Mouse (Mus musculus) frontal cortex, adult 2 months (tissue): Measurements from ENCODE around the gene Gpr4. TPM values are rescaled to one million over a fixed set of nuclear protein-coding genes. Genes with fewer than 3 reads are reported as not detected.

Experiments used
- DNase-seq, 2 experiments: peaks; one replicate each; pipeline ENCODE4 v3.0.0; 2022; ENCODE audit warnings: low spot score in 1 of 2; ENCODE audit errors: extremely low spot score in 1 of 2
- polyA plus RNA-seq: library from polyadenylated mRNA; depleted of rRNA; stranded (reverse); fragments of >200 nt; gene quantifications from 2 replicates; pipeline ENCODE4 v1.2.3, GENCODE M21; 2012; rRNA removed

The Gpr4 gene
- polyA plus RNA-seq = 7.4 and 7.7 TPM in 2 replicates

DNA sequence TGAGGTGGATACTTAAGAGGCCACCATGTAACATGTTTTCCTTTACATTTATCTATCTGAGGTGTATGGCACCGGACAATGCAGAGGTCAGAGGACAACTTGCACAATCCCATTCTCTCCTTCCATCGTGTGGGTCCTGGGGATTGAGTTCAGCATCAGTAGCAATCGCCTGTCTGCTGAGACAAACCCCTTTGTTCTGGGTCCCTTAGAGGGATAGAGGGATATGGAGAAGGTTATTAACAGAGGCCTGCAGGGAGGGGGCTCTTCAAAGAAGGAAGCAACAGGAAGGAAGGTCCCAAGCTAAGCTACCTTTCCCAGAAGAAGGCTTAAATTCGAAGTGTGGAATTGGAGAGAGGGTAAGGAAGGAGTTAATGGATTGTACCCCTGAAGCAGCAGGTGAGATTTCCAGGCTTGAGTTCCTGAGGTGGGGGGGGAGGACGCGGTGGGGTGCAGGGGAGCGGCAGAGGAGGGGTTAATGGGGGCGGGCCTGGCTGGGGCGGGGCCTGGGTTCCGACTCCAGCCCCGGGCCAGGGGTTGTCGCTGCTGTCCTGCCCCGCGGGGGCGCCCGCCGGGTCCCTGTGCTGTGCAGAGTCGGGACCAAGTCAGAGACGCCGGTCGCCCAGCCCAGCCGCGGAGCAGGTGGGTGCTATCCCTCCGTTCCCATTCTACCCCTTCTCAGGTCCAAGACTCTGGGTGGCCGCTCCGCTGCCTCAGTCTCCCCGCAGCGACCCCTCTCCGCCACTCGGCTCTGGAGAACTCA lies at the start of gene Gpr4:
TSS of gene Gpr4 (plus strand) at position 543 of the 760 bp plus-strand sequence.
- DNase-seq = no peak

DNA sequence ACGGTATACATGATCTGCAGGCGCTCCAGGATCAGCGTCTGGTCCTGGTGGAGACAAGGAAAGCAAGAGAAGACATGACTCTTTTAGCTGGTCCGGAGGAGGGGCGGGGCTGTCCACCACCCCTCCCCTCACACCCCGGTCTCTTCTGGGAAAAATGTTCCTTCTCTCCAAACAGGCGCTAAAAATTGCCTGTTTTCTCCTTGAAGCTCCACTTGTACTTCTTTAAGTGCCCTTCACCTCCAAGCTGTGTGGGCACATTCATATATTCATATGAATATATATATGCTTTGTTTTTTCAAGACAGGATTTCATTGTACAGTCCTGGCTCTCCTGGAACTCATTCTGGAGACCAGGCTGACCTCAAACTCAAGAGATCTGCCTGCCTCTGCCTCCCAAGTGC lies 49.4 kb upstream of the Gpr4 start:
- no peak for DNase-seq

DNA sequence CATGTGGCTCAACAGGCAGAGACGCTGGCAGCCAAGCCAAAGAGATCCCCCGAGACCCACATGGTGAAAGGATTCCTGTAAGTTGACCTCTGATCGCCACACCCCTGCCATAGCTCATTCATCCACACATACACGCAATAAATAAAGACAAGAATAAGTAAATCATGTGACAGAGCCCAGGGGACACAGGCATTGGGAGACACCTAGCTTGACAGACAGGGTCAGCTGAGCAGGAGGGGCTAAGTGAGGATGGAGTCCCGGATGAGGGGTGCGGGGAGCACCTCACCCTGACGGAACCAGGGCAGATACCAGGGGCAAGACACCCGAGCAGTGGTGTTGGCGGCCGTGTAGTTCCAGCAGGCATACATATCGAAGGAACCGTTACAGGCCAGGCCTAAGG lies 48.6 kb upstream of the Gpr4 start:
- no peak for DNase-seq

DNA sequence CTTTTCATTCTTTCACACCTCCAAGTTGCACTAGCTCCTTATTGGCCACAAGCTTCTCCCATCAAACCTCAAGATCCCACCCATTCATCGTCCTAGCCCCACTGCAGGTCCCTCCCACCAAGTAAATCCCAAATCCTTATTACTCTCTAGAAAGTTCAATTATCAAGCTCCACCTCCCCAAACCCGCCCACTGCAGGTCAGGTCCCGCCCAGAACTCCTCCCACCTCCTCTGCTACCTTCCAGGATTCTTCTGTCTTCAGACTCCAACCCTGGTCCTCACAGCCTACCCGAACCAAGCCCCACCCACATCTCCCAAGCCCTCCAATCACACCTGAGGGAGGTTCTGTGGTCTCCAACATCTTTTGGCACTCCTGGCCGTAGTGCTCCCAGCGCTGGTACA lies 48.1 kb upstream of the Gpr4 start:
- no peak for DNase-seq

DNA sequence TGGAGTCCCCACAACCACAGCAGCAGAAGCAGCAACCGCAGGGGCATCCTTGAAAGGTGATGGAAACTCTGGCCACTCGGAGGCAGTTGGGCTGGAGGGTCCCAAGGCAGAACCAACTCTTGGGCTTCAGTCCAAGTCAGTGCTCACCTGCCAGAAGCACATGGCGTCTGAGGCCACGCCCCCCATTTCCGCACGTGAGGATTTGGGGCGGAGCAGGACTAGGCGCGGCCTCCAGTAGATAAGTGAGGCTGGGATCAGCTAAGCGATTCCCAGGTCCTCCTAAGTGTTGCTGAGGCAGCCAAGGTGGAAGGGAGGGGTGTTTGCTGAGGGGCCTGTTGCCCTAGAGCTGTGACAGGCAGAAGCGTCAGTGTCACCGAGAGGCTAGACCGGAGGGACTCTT lies 47.4 kb upstream of the Gpr4 start:
- DNase-seq = no peak

DNA sequence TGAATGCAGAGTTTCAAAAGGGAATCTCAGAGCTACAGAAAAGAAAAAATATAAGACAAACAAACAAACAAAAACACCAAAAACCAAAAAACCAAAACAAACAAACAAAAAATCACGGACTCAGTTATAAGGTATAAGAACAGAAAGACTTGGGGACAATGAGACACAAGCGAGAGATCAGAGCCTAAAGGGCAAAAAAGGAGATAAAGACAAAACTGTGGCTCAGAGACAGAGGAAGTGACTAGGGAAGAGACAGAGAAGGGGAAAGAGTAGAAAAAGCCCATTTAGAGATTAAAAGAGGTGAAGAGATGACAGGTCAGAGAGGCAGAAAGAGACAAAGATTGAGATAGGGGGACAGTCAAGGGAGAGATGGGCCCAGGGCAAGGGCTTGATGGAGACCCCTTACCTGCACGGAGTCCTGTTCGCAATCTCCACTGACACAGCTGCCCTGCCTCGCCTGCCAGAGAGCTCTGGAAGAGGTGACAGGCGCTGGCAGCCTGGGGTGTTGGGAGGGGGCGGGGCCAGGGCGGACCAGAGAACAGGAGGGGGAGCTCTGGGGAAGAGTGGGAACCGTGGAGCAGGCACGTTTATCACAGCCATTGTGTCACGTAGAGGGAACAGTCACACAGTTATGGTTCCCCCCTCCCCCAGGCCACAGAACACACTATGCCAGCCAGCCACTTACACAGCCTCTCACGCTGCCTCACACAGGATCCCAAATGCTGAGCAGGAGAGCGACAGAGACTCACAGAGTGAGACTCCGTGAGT lies 46.5 kb upstream of the Gpr4 start, which contains the start of gene Gipr:
TSS of gene Gipr (minus strand) at position 472 of the 768 bp plus-strand sequence.
- no peak for DNase-seq

DNA sequence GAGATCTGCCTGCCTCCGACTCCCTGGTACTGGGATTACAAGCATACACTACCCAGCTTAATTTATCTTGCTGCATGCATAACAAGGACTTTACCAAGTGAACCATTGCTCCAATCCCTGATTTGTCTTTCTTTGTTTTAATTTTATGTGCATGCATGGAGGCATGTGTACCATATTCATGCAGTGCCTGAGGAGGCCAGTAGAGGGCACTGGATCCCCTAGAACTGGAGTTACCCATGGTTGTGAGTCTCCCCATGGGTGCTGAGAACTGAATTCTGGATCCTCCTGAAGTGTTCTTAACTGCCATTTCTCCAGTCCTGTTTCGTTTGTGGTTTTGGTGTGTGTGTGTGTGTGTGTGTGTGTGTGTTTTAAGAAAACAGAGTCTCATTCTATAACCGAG lies 45.3 kb upstream of the Gpr4 start:
- DNase-seq = no peak

DNA sequence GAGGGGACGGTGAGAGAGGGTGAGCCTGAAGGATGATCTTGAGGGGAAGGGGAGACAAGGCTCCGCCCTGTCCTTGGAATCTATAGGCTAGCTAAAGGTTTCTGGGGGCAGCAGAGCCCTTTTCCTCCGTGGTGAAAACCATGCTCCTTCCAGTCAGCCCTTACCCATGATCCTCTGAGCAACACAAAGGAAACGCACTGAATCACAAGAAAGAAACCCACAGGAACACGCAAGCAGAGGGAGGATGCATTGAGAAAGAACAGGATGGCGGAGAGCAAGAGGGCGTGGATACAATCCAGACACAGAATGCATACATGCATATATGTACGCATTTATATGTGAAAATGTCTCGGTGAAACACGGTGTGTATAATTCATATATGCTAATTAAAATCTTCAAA lies 42.8 kb upstream of the Gpr4 start:
- no peak for DNase-seq

DNA sequence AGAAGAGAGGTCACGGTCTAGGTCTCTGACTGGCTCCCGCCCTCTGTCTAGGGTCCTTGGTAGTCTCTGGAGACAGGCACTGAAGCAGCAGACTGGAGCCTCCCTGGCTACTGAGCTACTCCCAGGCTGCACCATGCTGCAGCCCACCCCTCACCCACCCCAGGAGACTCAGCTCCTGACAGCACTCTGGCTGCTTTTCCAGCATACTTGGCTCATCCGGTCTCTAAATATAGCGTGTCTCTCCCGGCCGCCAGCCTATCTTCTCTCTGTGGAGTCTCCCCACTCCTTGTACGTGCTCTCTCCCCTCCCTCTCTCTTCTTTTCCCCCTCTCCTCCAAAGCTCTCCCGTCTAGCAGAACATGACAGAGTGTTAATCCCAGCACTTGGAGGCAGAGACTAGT lies 42.2 kb upstream of the Gpr4 start:
- DNase-seq = peak; percentile 58 to 76

DNA sequence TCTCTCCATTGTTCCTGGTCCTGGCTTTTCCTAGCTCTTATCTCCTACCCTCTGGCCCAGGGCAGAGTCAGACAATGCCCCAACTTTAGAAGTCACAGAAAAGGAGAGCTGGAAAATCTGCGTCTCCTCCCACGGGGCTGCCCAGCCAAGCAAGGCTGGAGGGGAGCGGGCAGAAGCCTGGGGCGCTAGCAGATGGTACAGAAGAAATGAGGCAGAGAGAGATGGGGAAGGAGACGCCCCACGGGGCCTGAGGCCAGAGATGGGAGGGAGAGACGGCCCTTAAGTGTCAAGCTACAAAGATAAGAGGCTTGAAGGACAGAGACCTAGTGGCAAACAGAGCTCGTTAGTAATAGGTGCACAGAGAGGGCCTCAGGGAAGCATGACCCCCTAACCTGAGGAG lies 40.5 kb upstream of the Gpr4 start:
- no peak for DNase-seq

DNA sequence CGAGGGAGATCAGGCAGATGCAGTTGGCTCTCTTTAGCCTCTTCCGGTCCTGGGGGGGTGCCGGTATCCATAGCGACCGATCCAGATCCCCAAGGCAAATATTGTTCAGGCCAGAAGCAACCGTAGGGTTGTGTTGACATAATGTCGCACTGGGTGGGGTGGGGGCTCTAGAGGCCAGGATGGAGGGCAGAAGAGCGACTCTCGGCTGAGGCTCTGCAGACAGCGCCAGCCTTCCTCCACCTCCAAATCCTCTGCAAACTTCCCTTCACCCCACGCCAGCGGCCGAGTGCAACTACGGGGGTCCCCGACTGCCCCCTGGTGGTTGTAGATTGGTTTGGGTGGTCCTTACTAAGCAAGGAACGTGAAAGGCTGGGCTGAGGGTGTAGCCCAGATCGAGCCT lies 39.5 kb upstream of the Gpr4 start:
- DNase-seq = peak; percentile 60 to 92

DNA sequence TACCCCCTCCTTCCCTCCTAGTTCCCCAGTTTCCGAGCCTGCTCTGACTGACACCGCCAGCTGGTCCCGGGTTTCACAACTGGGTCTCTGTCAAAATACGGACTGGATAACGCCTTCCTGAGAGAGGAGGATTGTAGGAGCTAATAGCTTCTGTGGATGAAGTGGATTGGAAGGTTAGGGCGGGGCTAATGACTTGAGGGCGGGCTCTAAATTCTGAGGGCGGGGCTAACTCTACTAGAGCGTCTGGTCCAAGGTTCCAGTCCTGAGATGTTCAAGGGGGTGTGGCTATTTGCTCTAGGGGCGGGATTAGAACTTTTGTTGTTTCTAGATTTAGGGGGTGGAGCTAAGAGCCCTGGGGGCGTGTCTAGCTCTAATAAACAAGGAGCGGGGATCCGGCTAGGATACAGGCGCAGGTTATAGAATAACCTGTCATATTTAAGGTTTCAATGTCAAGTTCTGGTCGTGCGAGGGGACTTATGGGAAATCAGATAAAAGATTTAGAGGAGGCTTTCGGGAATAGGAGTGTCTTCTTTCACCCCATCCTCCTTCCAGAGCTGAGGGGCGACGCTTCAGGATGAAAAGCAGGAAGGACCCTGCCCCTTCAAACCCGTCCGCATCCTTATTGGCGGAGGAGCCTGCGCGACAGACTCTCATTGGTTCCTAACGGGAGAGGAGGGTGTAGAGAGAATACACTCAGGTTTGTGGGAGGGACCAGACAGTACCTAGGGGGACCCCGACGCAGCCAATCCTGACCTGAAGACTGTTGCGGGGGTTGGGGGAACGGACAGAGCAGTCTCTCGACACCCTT lies 36.4 kb upstream of the Gpr4 start, which contains the start of gene Eml2:
TSS of gene Eml2 (plus strand) at position 714 of the 808 bp plus-strand sequence.
- DNase-seq = peak; percentile 82 to 87

DNA sequence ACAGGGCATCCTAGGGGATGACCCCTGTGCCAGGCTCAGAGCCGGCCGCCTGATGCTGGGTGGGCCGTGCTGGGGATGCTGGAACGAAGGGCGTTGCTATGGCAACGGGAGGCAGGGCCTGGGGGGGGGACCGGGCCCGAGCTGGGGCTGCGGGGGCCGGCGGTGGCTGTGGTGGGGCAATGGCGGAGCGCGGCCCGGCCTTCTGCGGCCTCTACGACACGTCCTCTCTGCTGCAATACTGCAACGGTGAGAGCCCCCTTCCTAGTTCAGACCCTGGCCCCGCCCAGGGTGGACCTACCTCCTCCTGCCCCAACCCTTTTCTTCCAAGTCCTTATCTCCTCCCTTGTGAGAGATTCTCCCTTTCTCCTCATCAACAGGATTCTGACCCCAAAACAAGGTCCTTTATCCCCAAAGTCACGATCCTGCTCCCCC lies 35.8 kb upstream of the Gpr4 start:
- peak in 1 of 2 experiments; percentile 80 for DNase-seq

DNA sequence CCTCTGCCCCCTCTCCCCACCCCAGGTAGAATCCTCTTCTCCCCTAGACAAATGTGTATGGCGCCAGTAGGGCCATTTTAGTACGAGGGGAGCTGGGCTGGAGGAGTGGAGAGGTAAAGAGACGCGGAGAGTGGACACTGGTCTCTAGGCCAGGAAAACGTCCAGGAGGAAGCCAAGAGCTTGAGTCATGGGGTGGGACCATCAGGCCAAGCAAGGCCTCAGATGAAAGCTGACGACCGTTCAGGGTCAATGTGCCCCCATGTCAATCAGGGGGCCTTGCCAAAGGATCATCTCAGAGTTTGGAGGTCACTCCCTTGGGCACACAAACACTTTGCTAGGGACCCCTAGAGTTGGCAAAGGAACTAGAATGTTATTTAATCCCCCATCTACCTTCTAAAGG lies 35.1 kb upstream of the Gpr4 start:
- no peak for DNase-seq

DNA sequence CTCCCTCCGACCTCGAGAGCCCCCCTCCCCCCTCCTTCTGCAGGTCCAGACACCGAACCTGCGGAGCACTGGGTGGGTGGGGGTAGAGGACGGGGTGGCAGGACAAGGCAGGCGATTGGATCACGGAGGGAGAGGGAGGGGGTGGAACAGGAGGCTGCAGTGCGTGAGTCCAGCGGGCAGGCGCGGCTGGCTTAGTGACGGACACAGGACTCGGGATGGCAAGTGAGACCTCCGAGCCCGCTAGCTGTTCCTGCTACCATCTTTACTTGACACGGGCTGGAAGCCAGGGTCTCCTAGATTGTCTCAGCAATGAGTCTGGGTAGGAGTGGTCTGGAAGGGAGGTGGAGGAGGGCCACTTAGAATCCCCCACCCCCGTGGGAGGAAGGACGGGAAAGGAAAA lies 34.3 kb upstream of the Gpr4 start:
- peak in 1 of 2 experiments; percentile 61 for DNase-seq

DNA sequence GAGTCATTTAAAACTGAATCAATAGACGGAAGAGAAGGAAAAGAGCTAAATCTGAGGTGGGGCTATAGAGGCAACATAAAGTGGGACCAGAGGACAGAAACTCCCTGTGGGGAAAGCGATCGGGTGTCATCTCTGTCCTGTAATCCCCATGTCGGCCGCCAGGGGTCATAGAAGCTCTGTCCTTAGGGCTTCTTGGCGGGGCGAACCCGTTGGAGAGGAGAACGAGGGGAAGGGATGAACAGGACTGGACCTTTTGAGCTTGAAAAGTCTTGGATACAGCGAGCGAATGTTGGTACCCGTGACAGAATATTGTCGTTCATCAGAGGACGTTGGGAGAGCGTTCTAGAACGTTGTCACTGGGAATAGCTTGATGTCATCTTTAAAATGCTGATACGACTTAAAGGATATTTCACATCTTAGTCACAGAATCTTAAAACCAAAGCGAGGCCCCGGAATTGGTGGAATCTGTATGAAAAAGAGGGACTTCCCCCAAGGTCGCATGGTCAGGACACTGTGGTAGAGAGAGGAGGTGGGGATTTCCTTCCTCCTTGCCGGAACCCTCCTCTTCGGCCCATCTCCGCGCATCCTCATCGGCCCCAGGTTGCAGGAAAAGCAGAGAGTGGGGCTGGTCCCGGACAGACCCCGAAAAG lies 33.8 kb upstream of the Gpr4 start:
- DNase-seq = peak; percentile 69 to 93

DNA sequence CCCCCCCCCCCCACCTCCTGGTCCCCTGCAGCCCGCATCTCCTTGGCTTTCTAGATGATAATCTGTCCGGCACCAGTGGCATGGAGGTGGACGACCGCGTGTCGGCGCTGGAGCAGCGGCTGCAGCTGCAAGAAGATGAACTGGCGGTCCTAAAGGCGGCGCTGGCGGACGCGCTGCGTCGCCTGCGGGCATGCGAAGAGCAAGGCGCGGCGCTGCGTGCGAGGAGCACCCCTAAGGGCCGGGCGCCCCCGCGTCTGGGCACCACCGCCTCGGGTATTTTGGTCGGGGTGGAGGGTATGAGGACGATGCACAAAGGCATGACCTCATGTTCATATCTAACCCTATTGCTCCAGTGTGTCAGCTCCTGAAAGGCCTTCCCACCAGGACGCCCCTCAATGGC lies 33.2 kb upstream of the Gpr4 start:
- peak in 1 of 2 experiments; percentile 77 for DNase-seq

DNA sequence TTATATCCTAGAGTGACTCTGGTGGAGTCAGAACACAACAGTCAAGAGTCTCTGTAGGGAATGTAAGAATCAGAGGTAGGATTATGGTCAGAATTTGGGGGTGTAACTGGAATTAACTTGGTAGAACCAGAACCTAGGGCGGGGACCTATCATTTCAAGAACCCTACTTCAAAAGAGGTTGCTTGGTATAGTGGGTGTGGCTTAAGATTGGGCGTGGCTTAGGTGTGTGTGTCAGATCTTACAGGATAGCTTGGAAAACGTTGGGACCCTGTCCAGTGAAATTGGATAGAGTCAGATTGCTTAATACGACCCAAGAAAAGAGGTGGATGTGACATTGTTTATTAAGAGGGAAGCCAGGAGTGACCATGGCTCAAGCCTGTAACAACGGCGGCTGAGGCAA lies 32.4 kb upstream of the Gpr4 start:
- DNase-seq = no peak

DNA sequence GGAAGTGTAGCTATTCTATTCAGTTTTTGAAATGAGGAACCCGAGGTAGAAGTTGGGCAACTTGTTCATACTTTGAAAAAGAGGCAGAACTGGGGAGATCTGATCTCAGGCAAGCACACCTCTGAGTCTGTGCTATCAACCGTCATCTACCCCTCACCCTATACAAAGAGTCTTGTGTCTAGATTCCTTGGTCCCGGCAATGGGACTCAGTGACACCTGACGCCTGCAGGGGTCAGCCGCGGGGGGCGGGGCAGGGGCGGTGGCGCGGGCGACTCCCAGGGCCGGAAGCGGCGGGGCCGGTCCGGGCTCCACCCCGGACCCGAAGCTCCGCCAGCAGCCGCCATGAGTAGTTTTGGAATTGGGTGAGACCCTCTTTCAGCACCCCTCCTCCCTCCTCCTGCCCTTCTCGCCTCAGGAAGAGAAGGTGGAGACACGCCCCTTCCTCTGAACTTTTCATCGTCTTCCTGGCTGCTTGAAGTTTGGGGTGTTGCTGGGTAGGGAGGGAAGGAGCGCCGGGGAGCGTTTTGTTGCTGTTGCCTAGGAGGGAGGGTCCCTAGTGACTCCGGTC lies 31.4 kb upstream of the Gpr4 start:
- DNase-seq = no peak

DNA sequence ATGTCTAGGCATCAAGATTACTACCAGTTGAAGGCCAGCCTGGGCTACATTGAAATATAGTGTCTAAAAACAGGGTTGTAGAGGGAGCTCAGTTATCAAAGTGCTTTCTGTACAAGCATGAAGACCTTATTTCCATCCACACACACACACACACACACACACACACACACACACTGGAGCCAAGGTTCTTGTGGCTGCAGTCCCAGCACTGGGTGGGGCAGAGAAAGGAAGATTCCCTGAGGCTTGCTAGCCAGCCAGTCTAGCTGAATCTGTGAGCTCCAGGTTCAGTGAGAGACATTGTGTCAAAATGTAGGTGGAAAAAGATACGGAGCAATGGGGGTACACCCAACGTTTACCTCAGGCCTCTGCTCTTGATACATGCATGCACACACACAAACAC lies 28.1 kb upstream of the Gpr4 start:
- no peak for DNase-seq
